14 mouse cellular contexts compared by ENCODE assay signal in genomic region chr11:12857358-12858199, GRCm38 (mm10).
DNase-seq lines count a peak whose midpoint lies in the region; ATAC-seq and TF ChIP-seq lines count a peak whose summit lies in the region.
"Had no signal": no experiment of that assay in that cellular context is flagged by ENCODE, and none has a peak within 500 bp of the region (broad histone marks: within the 10 kb centered on the region; RNA-seq: fewer than 3 reads in every experiment).

No protein-coding gene starts in this region.

- H3K4me2 ChIP-seq in forebrain, embryonic 12.5 days: no peak overlapping the region
- H3K4me2 ChIP-seq in forebrain, embryonic 14.5 days (ENCODE audit: low read length): no peak overlapping the region
- no peak overlapping the region for H3K4me2 ChIP-seq in limb, embryonic 11.5 days (ENCODE audit: low read depth, severe bottlenecking)
- H3K4me2 ChIP-seq in forebrain, embryonic 15.5 days (replicated peaks): no peak overlapping the region
- no peak overlapping the region for H3K4me2 ChIP-seq in myocyte (ENCODE audit: low read depth)
- H3K4me2 ChIP-seq: heart, embryonic 13.5 days had no signal

- H3K4me3 ChIP-seq in forebrain, embryonic 12.5 days (replicated peaks): no peak overlapping the region
- H3K4me3 ChIP-seq in forebrain, embryonic 14.5 days (ENCODE audit: low read depth, low read length): no peak overlapping the region
- H3K4me3 ChIP-seq in limb, embryonic 11.5 days (ENCODE audit: low read depth, low read length): no peak overlapping the region
- H3K4me3 ChIP-seq in limb, embryonic 10.5 days: no peak overlapping the region
- H3K4me3 ChIP-seq in forebrain, embryonic 15.5 days: no peak overlapping the region
- no peak overlapping the region for H3K4me3 ChIP-seq in myocyte
- H3K4me3 ChIP-seq: heart, embryonic 13.5 days had no signal

- H3K27ac ChIP-seq in forebrain, embryonic 12.5 days: no peak overlapping the region
- H3K27ac ChIP-seq in forebrain, embryonic 14.5 days (ENCODE audit: low read depth, low read length): no peak overlapping the region
- H3K27ac ChIP-seq in limb, embryonic 11.5 days (replicated peaks; ENCODE audit: low read depth, low read length): no peak overlapping the region
- H3K27ac ChIP-seq in limb, embryonic 10.5 days: no peak overlapping the region
- no peak overlapping the region for H3K27ac ChIP-seq in forebrain, embryonic 15.5 days (replicated peaks)
- H3K27ac ChIP-seq: heart, embryonic 13.5 days had no signal

- no peak overlapping the region for H3ac ChIP-seq in myocyte (ENCODE audit: control insufficient read depth, insufficient read length)

- 89% methylated on average over 6 of the region's 6 CpGs for WGBS in forebrain, embryonic 12.5 days
- WGBS in forebrain, embryonic 14.5 days: 84% methylated on average over 6 of the region's 6 CpGs
- 86% methylated on average over 6 of the region's 6 CpGs for WGBS in limb, embryonic 11.5 days
- WGBS in limb, embryonic 10.5 days: 83% methylated on average over 6 of the region's 6 CpGs
- 89% methylated on average over 6 of the region's 6 CpGs for WGBS in forebrain, embryonic 15.5 days

- no peak for DNase-seq in forebrain, embryonic 14.5 days (ENCODE audit: low spot score)
- DNase-seq in limb, embryonic 11.5 days (ENCODE audit: low spot score): no peak
- DNase-seq in limb, embryonic 10.5 days (ENCODE audit: low spot score): no peak
- no peak for DNase-seq in layer of hippocampus, adult 9-11 months
- no peak for DNase-seq in urinary bladder, adult 2 months (ENCODE audit: low spot score)
- DNase-seq: adrenal gland, adult 8-10 months; cerebellum, postnatal 25 days; kidney, postnatal 25 days; lung, postnatal 36 days had no signal

- ATAC-seq in forebrain, embryonic 12.5 days (ENCODE audit: low FRiP score): peak; percentile 34
- ATAC-seq in forebrain, embryonic 14.5 days: no peak
- ATAC-seq in limb, embryonic 11.5 days (ENCODE audit: insufficient number of reproducible peaks, low FRiP score, low TSS enrichment, low read depth): peak; percentile 55; the same call in 1 of the 2 replicates
- ATAC-seq in forebrain, embryonic 15.5 days (replicated peaks): peak; percentile 58
- ATAC-seq: inflammation-experienced regulatory T-cells, adult 6 months had no signal

- no peaks in the 10 kb centered on the region for H3K27me3 ChIP-seq in forebrain, embryonic 12.5 days
- H3K27me3 ChIP-seq in forebrain, embryonic 14.5 days (replicated peaks; ENCODE audit: control insufficient read depth, insufficient read depth, low read length): no peaks in the 10 kb centered on the region
- H3K27me3 ChIP-seq in limb, embryonic 11.5 days (ENCODE audit: control insufficient read depth, insufficient read depth, low read length): no peaks in the 10 kb centered on the region
- H3K27me3 ChIP-seq in limb, embryonic 10.5 days (ENCODE audit: low read depth, poor library complexity, severe bottlenecking): no peaks in the 10 kb centered on the region
- no peaks in the 10 kb centered on the region for H3K27me3 ChIP-seq in forebrain, embryonic 15.5 days
- H3K27me3 ChIP-seq in myocyte (ENCODE audit: control insufficient read depth, insufficient read depth, insufficient read length): no peaks in the 10 kb centered on the region
- H3K27me3 ChIP-seq: heart, embryonic 13.5 days had no signal

- H3K9ac ChIP-seq in forebrain, embryonic 12.5 days: no peak overlapping the region
- H3K9ac ChIP-seq in forebrain, embryonic 14.5 days (ENCODE audit: low read length): no peak overlapping the region
- H3K9ac ChIP-seq in limb, embryonic 11.5 days (ENCODE audit: low read length): no peak overlapping the region
- no peak overlapping the region for H3K9ac ChIP-seq in forebrain, embryonic 15.5 days (replicated peaks)
- H3K9ac ChIP-seq: heart, embryonic 13.5 days had no signal

- no peaks in the 10 kb centered on the region for H3K4me1 ChIP-seq in forebrain, embryonic 12.5 days
- no peaks in the 10 kb centered on the region for H3K4me1 ChIP-seq in forebrain, embryonic 14.5 days (ENCODE audit: control insufficient read depth, insufficient read depth, low read length)
- no peaks in the 10 kb centered on the region for H3K4me1 ChIP-seq in limb, embryonic 11.5 days (ENCODE audit: control insufficient read depth, insufficient read depth, low read length)
- no peaks in the 10 kb centered on the region for H3K4me1 ChIP-seq in limb, embryonic 10.5 days
- H3K4me1 ChIP-seq in forebrain, embryonic 15.5 days: no peaks in the 10 kb centered on the region
- H3K4me1 ChIP-seq: heart, embryonic 13.5 days had no signal

- H3K36me3 ChIP-seq in forebrain, embryonic 12.5 days (replicated peaks): no peaks in the 10 kb centered on the region
- H3K36me3 ChIP-seq in forebrain, embryonic 14.5 days (ENCODE audit: control insufficient read depth, insufficient read depth, low read length): no peaks in the 10 kb centered on the region
- no peaks in the 10 kb centered on the region for H3K36me3 ChIP-seq in limb, embryonic 11.5 days (ENCODE audit: control insufficient read depth, insufficient read depth, low read length)
- no peaks in the 10 kb centered on the region for H3K36me3 ChIP-seq in limb, embryonic 10.5 days
- no peaks in the 10 kb centered on the region for H3K36me3 ChIP-seq in forebrain, embryonic 15.5 days
- no peaks in the 10 kb centered on the region for H3K36me3 ChIP-seq in myocyte (ENCODE audit: control insufficient read depth, insufficient read depth)
- H3K36me3 ChIP-seq: heart, embryonic 13.5 days had no signal

- no peaks in the 10 kb centered on the region for H3K9me3 ChIP-seq in forebrain, embryonic 12.5 days
- H3K9me3 ChIP-seq in forebrain, embryonic 14.5 days (replicated peaks; ENCODE audit: control insufficient read depth, low read length): no peaks in the 10 kb centered on the region
- no peaks in the 10 kb centered on the region for H3K9me3 ChIP-seq in limb, embryonic 11.5 days (ENCODE audit: control insufficient read depth, low read length)
- H3K9me3 ChIP-seq in limb, embryonic 10.5 days (replicated peaks): no peaks in the 10 kb centered on the region
- H3K9me3 ChIP-seq in forebrain, embryonic 15.5 days: no peaks in the 10 kb centered on the region
- H3K9me3 ChIP-seq: heart, embryonic 13.5 days had no signal

- H3K79me2 ChIP-seq in myocyte (ENCODE audit: control insufficient read depth, insufficient read depth): no peaks in the 10 kb centered on the region

- no peak for TF ChIP-seq POLR2A in myocyte (IDR thresholded peaks at IDR 0.05; ENCODE audit: insufficient read length, low read depth)

TF ChIP-seq in myocyte, 11 proteins besides CTCF, POLR2A, EP300 and RAD21:
- TF ChIP-seq MYOD1 (IDR thresholded peaks at IDR 0.05; ENCODE audit: control insufficient read depth in 1 of 3, insufficient read length in 2 of 3, low read depth in 2 of 3) (no peak), USF1 (IDR thresholded peaks at IDR 0.05; ENCODE audit: low read depth) (peak; percentile 61), MYOG (IDR thresholded peaks at IDR 0.05; ENCODE audit: control insufficient read depth in 1 of 3, insufficient read depth in 1 of 3, insufficient read length in 2 of 3, low read depth in 2 of 3) (no peak)
